Mouse (Mus musculus): ENCODE data around the gene Chek2. TPM values are rescaled to one million over a fixed set of nuclear protein-coding genes. Genes with fewer than 3 reads are reported as not detected.

Gene Chek2
- polyA plus RNA-seq (2016; fragmentation: Nextera tagmentation; extraction: Ambion mirVana): 18.3 and 18.4 TPM in 2 replicates

GRCm38 (mm10) chr5:110839678-110840365 lies at the start of gene Chek2, which contains the start of gene Hscb:
Chek2 (plus strand) TSS chr5:110839979.
Hscb (minus strand) TSS chr5:110839777.
- Histone ChIP-seq H3K27ac (peak within 1 kb of the TSS; percentile 75), H3K4me2 (replicated peaks) (peak within 1 kb of the TSS; percentile 71), H3K4me3 (peak within 1 kb of the TSS; percentile 71), H3K4me1 (peaks cover 13% of the 10 kb centered on the region), H3K9me3 (replicated peaks) (no peaks in the 10 kb centered on the region), H3K36me3 (no peaks in the 10 kb centered on the region), H3K9ac (peak within 1 kb of the TSS; percentile 67), H3K27me3 (no peaks in the 10 kb centered on the region)
- WGBS: under 1% methylated on average over 41 of the region's 41 CpGs
- ATAC-seq (ENCODE audit: low FRiP score): peak; percentile 99

- H3K9ac ChIP-seq: no peak overlapping the region
- no peak overlapping the region for H3K4me3 ChIP-seq
- H3K9me3 ChIP-seq (replicated peaks): no peaks in the 10 kb centered on the region
- H3K27me3 ChIP-seq: no peaks in the 10 kb centered on the region
- H3K4me2 ChIP-seq (replicated peaks): no peak overlapping the region
- H3K36me3 ChIP-seq: peaks cover 98% of the 10 kb centered on the region
- no peak for ATAC-seq (ENCODE audit: low FRiP score)
- 93% methylated on average over 7 of the region's 7 CpGs for WGBS
- no peaks in the 10 kb centered on the region; the same call in 1 of the 2 replicates for H3K4me1 ChIP-seq
- no peak overlapping the region for H3K27ac ChIP-seq
These were observed 45.4 kb upstream of the Chek2 start for GRCm38 (mm10) chr5:110794363-110794762.

DNA sequence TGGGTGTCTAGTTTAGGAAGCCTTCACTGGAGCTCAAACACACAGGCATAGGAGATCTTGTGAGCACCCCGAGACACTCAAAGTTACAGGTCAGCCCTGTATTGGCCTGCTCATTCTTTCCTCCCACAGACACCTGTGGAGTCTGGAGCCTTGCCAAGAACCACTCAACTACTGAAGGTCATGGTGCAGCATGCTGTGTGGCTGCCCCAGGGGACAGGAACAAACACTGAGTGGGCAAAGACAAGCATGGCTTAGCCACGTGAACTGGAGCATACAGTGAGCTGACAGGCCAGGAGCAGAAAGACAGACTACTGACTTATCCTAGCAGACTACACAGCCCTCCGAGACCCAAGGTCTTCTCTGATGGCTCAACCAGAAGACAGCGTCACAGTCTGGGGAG lies 42.1 kb upstream of the Chek2 start:
- H3K9me3 ChIP-seq (replicated peaks): no peaks in the 10 kb centered on the region
- H3K27me3 ChIP-seq: no peaks in the 10 kb centered on the region
- no peak overlapping the region for H3K9ac ChIP-seq
- no peak overlapping the region for H3K27ac ChIP-seq
- no peak overlapping the region for H3K4me2 ChIP-seq (replicated peaks)
- WGBS: 74% methylated on average over 4 of the region's 4 CpGs
- H3K4me1 ChIP-seq: peaks cover under 1% of the 10 kb centered on the region; the same call in 1 of the 2 replicates
- no peak for ATAC-seq (ENCODE audit: low FRiP score)
- H3K36me3 ChIP-seq: peaks cover 93% of the 10 kb centered on the region
- H3K4me3 ChIP-seq: no peak overlapping the region

GRCm38 (mm10) chr5:110801036-110801624 lies 38.6 kb upstream of the Chek2 start:
- H3K4me2 ChIP-seq (replicated peaks): no peak overlapping the region
- no peak overlapping the region for H3K4me3 ChIP-seq
- peaks cover 74% of the 10 kb centered on the region for H3K36me3 ChIP-seq
- 85% methylated on average over 3 of the region's 3 CpGs for WGBS
- no peak for ATAC-seq (ENCODE audit: low FRiP score)
- no peak overlapping the region for H3K9ac ChIP-seq
- no peaks in the 10 kb centered on the region for H3K27me3 ChIP-seq
- H3K4me1 ChIP-seq: peaks cover 14% of the 10 kb centered on the region
- no peaks in the 10 kb centered on the region for H3K9me3 ChIP-seq (replicated peaks)
- no peak overlapping the region for H3K27ac ChIP-seq

DNA sequence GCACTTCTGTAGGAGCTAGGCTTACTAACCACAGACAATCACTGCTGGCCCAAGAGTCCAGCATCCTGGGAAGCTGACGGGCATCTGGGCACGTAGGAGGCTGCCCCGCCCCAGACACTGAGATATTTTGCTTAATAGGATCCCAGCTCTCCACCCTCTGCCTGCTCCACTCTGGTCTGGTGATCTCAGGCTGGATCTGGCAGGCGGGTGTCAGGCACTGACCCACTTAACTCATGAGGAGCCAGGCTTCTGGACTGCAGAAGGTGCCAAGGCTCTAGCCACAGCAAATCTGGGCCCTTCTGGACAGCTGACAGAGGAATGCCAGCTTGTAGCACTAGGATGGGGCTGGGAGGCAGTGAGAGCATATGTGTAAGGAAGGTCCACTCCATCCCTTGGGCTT lies 37.6 kb upstream of the Chek2 start:
- H3K9me3 ChIP-seq (replicated peaks): no peaks in the 10 kb centered on the region
- WGBS: 86% methylated on average over 4 of the region's 4 CpGs
- H3K36me3 ChIP-seq: peaks cover 64% of the 10 kb centered on the region
- no peaks in the 10 kb centered on the region for H3K27me3 ChIP-seq
- H3K9ac ChIP-seq: no peak overlapping the region
- H3K4me1 ChIP-seq: peaks cover 24% of the 10 kb centered on the region
- no peak overlapping the region; the same call in 1 of the 2 replicates for H3K27ac ChIP-seq
- H3K4me2 ChIP-seq (replicated peaks): no peak overlapping the region
- ATAC-seq (ENCODE audit: low FRiP score): no peak
- no peak overlapping the region for H3K4me3 ChIP-seq

DNA sequence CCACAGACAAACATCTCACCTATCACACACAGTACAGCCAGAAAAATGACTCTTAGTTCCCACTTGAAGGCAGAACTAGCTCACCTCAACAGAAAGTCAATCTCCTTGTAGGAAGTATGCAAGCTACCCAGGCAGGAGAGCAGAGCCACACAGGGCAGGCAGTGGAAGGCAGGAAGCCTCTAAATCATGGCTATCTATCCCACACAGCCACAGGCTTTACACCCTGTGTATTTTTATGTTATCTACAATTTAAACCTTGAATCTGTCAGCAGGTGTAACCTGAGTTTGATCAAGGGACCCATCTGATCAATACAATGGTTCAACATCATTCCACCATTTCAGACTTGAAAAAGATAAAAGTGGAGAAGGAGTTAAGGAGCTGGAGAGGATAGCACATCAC lies 37.0 kb upstream of the Chek2 start:
- Histone ChIP-seq H3K4me3 (no peak overlapping the region), H3K9me3 (replicated peaks) (no peaks in the 10 kb centered on the region), H3K9ac (no peak overlapping the region), H3K4me2 (replicated peaks) (no peak overlapping the region), H3K36me3 (peaks cover 59% of the 10 kb centered on the region), H3K27me3 (no peaks in the 10 kb centered on the region), H3K4me1 (peaks cover 31% of the 10 kb centered on the region), H3K27ac (no peak overlapping the region)
- no peak for ATAC-seq (ENCODE audit: low FRiP score)

GRCm38 (mm10) chr5:110804012-110804743 lies 35.6 kb upstream of the Chek2 start:
- peaks cover 45% of the 10 kb centered on the region for H3K36me3 ChIP-seq
- no peak for ATAC-seq (ENCODE audit: low FRiP score)
- H3K4me2 ChIP-seq (replicated peaks): no peak overlapping the region
- H3K4me3 ChIP-seq: no peak overlapping the region
- no peaks in the 10 kb centered on the region for H3K9me3 ChIP-seq (replicated peaks)
- H3K4me1 ChIP-seq: peaks cover 44% of the 10 kb centered on the region
- H3K27ac ChIP-seq: no peak overlapping the region
- no peak overlapping the region for H3K9ac ChIP-seq
- H3K27me3 ChIP-seq: no peaks in the 10 kb centered on the region
- WGBS: 86% methylated on average over 7 of the region's 7 CpGs

DNA sequence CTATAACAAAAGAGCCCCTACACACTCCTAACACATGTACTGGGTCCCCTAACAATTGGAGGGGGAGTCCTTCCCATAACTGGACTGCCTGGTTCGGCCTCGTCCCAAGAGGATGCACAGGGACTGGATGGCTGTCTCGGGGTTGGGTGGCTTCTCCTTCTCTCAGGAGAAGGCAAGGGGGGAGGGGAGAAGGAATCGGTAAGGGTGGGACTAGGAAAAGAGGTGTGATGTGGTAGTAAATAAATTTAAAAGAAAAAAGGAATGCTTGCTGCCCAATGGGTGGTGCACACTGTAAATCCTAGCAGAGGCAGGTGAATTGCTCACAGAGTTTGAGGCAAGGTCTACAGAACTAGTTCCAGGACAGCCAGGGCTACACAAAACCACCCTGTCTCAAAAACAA lies 33.6 kb upstream of the Chek2 start:
- WGBS: 97% methylated on average over 4 of the region's 4 CpGs
- no peak overlapping the region for H3K9ac ChIP-seq
- H3K36me3 ChIP-seq: peaks cover 29% of the 10 kb centered on the region
- H3K4me1 ChIP-seq: peaks cover 44% of the 10 kb centered on the region
- no peak overlapping the region for H3K27ac ChIP-seq
- no peak overlapping the region for H3K4me3 ChIP-seq
- H3K9me3 ChIP-seq (replicated peaks): no peaks in the 10 kb centered on the region
- H3K4me2 ChIP-seq (replicated peaks): no peak overlapping the region
- no peaks in the 10 kb centered on the region for H3K27me3 ChIP-seq
- ATAC-seq (ENCODE audit: low FRiP score): no peak

DNA sequence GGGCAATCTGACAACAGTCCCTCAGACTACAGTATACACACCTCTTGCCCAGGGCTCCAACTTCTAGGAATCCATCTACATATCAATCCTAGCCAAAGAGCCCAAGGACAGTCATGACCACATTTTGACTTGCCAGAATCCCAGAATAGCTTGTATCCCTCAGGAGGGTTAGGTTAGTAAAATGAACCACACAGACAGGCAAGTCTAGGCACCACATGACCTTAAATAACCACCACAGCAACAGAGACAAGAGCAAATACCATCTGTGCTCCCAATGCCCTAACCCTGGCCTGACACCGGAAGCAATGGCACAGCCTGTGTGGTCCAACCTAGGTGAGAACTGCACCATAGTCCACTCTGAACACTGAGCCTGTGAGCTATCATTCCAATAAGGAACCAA lies 33.1 kb upstream of the Chek2 start:
- Histone ChIP-seq H3K9me3 (replicated peaks) (no peaks in the 10 kb centered on the region), H3K9ac (no peak overlapping the region), H3K36me3 (peaks cover 25% of the 10 kb centered on the region), H3K4me3 (no peak overlapping the region), H3K4me1 (peaks cover 44% of the 10 kb centered on the region), H3K27me3 (no peaks in the 10 kb centered on the region), H3K4me2 (replicated peaks) (no peak overlapping the region), H3K27ac (no peak overlapping the region)
- ATAC-seq (ENCODE audit: low FRiP score): no peak
- 86% methylated on average over 1 of the region's 1 CpGs for WGBS

GRCm38 (mm10) chr5:110807453-110807852 lies 32.3 kb upstream of the Chek2 start:
- Histone ChIP-seq H3K4me2 (replicated peaks) (peak overlapping the region; percentile 99), H3K9me3 (replicated peaks) (no peaks in the 10 kb centered on the region), H3K27me3 (no peaks in the 10 kb centered on the region), H3K36me3 (peaks cover 18% of the 10 kb centered on the region), H3K9ac (peak overlapping the region; percentile 98), H3K4me3 (peak overlapping the region; percentile 96), H3K4me1 (peaks cover 44% of the 10 kb centered on the region), H3K27ac (peak overlapping the region; percentile 1; the same call in 1 of the 2 replicates)
- no peak for ATAC-seq (ENCODE audit: low FRiP score)
- 84% methylated on average over 4 of the region's 4 CpGs for WGBS

GRCm38 (mm10) chr5:110808061-110808631 lies 31.6 kb upstream of the Chek2 start:
- Histone ChIP-seq H3K27me3 (no peaks in the 10 kb centered on the region), H3K4me2 (replicated peaks) (peak overlapping the region; percentile 99), H3K4me3 (peak overlapping the region; percentile 96), H3K27ac (peak overlapping the region; percentile 1; the same call in 1 of the 2 replicates), H3K9ac (peak overlapping the region; percentile 98), H3K36me3 (peaks cover 16% of the 10 kb centered on the region; the same call in 1 of the 2 replicates), H3K9me3 (replicated peaks) (no peaks in the 10 kb centered on the region), H3K4me1 (peaks cover 42% of the 10 kb centered on the region)
- ATAC-seq (ENCODE audit: low FRiP score): peak; percentile 41; the same call in 1 of the 2 replicates
- WGBS: 4% methylated on average over 14 of the region's 14 CpGs

All from hindbrain, embryonic 12.5 days (tissue).